Mouse (Mus musculus): Measurements from ENCODE around the gene Gramd4.
"Not testable (repeated sequence)": the region's sequence is repeated elsewhere in the genome, so short reads cannot be mapped to it uniquely, and the experiment has no call there.

Gramd4 gene

GRCm38 (mm10) chr15:86090578-86090977, 33.1 kb downstream of the Gramd4 start:
- no peak for DNase-seq (ENCODE audit: low spot score in 2 of 2)

DNA sequence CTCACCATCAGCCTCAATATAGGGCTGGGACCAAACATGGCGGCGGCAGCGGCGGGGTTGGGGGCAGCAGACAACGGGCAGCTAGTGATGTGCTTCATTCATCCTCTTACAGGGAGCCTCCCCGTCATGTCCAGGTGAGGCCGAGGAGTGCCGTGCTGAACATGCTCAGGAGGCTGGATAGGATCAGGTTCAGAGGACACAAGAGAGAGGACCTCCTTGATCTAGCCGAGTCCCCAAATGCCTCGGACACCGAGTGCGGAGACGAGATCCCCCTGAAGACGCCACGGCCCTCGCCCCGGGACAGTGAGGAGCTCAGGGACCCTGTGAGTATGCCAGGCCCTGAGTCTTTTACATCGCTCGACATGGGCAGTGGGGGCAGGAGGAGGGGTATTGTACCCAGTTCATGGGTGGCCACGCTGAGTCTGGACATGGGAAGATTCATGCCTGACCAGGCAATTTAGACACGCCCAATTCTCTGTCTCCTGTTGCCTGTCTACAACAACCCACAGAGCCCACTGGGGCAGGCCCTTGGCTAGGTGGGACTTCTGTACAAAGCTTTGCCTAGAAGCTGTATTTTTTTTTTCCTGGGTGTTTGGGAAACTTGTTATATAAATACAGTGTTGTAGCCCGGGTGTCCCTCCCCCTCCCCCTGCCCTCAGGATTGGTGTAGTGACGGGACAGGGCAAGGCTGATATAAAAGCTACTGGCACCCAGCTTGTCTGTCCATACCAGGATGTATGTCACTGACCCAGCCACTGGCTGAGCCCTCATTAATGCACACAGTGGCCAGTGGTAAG, 33.9 kb downstream of the Gramd4 start:
- DNase-seq (ENCODE audit: low spot score in 2 of 2) = no peak

- no peak for DNase-seq (ENCODE audit: low spot score in 2 of 2)
These were observed 34.6 kb downstream of the Gramd4 start for GRCm38 (mm10) chr15:86091998-86092670.

- DNase-seq (ENCODE audit: low spot score in 2 of 2) = no peak
These were observed 35.7 kb downstream of the Gramd4 start for GRCm38 (mm10) chr15:86093236-86093635.

DNA sequence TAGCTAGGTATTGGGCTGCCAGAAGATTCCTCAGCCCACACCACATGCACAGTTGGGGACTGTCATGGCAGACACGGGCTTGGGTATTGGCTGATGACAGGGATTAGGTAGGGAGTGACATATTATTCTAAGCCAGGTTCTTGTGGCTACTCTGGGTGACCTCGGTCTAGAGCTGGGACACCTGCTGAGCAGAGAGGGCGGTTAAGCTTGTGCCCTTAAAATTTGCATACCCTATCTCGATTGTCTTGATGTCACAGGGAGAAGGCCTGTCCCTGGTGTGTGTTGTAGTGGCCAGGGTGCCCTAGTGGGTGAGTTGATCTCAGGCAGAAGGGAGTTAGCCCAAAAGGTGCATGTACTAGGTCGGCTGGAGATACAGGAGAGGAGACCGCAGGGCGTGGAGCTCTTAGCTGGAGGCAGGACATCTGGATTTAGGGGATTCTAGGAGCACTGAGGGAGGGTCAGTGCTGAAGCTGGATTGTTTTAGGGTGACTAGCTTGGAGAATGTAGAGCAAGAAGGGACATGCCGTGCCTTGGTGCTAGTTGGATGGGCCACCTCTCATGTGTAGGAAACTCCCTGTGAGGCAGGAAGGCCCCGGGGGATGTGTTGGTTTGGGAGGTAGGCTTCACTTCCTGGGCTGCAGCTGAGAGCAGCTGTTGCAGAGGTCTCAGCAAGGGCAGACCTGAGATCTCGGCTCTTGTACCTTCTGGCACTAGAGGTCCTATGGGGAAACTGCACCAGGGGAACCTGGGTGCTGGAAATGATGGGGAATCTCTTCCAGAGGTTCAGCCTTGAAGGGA, 37.0 kb downstream of the Gramd4 start:
- DNase-seq (ENCODE audit: low spot score in 2 of 2) = no peak

DNA sequence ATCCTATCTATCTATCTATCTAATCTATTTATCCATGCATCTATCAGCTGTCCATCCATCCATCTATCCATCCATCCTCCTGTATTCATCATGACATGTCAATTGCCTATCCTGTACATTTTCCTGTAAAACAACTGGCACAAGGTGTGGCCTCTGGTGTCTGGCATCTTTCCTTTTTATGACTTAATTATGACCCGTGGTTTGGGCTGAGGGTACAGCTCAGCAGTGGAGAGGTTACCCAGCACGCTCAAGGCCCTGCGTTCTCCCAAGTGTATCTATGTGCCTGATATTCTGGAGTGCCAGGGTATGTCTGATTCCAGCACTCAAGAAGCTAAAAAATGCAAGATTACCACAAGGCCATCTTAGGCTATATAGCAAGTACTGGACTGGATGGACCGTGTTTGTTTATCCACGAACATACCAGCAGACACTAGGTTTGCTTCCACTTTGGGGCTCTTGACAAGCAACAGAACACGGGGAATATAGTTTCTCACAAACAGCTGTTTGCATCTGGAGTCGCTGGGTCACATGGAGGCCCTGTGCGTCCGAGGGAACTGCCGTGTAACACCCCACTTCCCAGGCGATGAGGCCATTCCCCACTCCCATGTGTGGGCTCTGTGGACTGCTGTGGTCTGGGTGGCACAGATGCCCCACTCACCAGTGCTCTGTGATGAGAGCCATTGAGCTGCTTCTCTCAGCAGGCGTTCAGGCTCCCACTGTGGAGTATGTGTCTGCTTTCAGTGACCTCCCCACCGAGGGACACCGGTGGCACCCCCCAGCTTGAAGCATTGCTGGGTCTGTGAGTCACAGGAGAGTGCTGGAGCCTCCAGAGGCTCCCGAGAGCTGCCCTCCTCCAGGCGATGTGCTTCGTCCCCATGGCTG, 38.5 kb downstream of the Gramd4 start:
- no peak for DNase-seq (ENCODE audit: low spot score in 2 of 2)

DNA sequence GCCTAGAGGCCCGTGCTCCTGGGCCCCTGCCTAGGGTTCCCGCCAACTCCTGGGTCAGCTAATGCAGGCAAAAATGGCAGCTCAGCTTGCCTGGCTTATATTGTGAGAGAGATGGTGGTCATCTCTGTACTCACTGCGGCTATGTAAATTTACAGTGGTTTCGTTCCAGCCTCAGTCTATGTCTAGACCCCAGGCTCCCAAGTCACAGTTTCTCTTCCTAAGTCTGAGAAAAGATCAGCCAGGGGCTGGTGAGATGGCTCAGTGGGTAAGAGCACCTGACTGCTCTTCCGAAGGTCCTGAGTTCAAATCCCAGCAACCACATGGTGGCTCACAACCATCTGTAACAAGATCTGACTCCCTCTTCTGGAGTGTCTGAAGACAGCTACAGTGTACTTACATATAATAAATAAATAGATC, 39.1 kb downstream of the Gramd4 start:
- not testable (repeated sequence) for DNase-seq (ENCODE audit: low spot score in 2 of 2)

GRCm38 (mm10) chr15:86097871-86098270, 40.4 kb downstream of the Gramd4 start:
- no peak for DNase-seq (ENCODE audit: low spot score in 2 of 2)

- DNase-seq (ENCODE audit: low spot score in 2 of 2) = no peak
These were observed 44.1 kb downstream of the Gramd4 start for GRCm38 (mm10) chr15:86101585-86101984.

DNA sequence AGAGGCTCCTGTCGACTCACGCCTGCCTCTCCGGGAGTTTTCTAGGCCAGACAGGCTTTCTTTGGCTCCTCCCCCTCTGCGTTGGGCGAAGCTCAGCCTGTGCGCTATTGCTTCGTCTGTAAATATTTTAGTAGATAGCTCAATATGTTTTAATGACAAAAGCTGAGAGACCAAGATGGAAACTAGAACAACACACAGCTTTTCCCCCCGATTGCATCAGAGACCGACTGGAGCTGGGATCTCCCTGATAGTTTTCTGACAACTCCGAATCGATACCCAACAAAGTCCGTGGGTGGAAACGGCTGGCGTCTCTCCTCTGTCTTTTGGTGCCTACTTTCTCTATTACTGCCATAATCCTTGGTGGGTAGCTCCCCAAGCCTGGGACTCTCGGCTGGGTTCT, 44.8 kb downstream of the Gramd4 start:
- DNase-seq (ENCODE audit: low spot score in 2 of 2) = no peak

- peak in 1 of 2 experiments; percentile 44 for DNase-seq (ENCODE audit: low spot score in 2 of 2)
These were observed 47.2 kb downstream of the Gramd4 start for GRCm38 (mm10) chr15:86104401-86105344.

- DNase-seq (ENCODE audit: low spot score in 2 of 2) = peak; percentile 81 to 83
These were observed 47.8 kb downstream of the Gramd4 start for GRCm38 (mm10) chr15:86105345-86105697.

GRCm38 (mm10) chr15:86105751-86106150, 48.3 kb downstream of the Gramd4 start:
- DNase-seq (ENCODE audit: low spot score in 2 of 2) = no peak

DNA sequence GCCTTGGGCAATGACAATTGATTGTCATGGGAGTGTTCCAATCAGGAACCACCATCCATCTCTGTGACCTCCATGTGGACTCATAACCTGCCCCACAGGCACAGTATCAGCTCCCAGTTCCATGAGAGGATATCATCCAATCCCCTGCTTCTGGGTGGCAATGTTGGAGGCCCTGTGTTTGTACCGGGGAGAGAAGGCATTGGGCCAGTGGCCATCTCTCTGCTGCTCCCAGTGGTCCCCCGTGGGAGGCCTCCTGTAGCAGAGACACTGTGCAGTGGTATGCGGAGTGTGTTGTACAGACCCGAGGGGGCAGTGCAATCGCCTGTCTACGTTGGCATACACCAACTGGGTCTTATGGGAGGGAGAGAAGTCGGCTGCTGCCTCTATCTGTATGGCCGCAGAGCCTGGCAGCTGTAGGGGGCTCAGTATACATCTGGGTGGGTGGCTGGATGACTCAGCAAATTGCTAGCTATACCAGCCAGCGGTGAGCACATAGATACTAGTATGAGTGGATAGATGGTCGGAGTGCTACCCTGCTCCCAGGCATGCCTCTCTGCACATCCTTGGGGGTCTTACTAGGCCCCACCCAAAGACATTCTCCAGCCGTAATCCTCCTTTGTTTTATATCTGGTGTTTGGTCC, 50.5 kb downstream of the Gramd4 start:
- no peak for DNase-seq (ENCODE audit: low spot score in 2 of 2)

GRCm38 (mm10) chr15:86109245-86109644, 51.8 kb downstream of the Gramd4 start:
- no peak for DNase-seq (ENCODE audit: low spot score in 2 of 2)

DNA sequence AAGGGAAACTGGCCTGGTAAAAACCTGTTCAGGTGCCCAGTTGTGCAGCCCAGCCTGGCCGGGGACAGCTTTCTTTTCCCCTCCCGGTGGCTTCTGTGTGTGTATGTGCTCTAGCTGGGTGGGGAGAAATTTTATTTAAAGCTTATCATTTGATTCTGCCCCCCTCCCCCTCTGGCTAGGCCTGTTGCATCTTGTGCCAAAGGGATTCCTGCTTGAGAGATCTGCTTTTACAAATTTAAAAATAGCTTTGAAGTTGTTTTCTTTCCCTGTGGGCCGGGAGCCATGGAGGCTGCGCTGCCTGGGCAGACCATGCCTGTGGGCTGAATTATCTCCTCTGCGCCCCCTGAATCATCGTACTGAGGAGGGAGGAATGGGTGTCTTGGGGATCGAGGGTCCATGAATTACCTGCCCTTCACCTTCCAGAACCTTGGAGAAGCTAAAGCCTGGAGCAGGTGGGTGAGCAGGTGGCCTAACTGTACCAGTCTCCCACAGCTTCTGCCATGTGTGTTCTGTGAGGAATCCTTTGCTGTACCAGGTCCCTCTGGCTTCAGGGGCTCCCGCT, 52.2 kb downstream of the Gramd4 start:
- no peak for DNase-seq (ENCODE audit: low spot score in 2 of 2)

GRCm38 (mm10) chr15:86110361-86111103, 53.0 kb downstream of the Gramd4 start:
- DNase-seq (ENCODE audit: low spot score in 2 of 2) = no peak

- no peak for DNase-seq (ENCODE audit: low spot score in 2 of 2)
These were observed 55.3 kb downstream of the Gramd4 start for GRCm38 (mm10) chr15:86112707-86113341.

Data from spleen, postnatal 4 days (tissue).